ENCODE assay signal across 10 mouse cellular contexts in genomic region chr6:118838919-118839915, GRCm38 (mm10).
A peak's percentile ranks its signal among the peaks of the same experiment; 100 is the strongest.
DNase-seq lines count a peak whose midpoint lies in the region; ATAC-seq and TF ChIP-seq lines count a peak whose summit lies in the region.
"Had no signal": no experiment of that assay in that cellular context is flagged by ENCODE, and none has a peak within 500 bp of the region (broad histone marks: within the 10 kb centered on the region; RNA-seq: fewer than 3 reads in every experiment).

No protein-coding gene starts in this region.

- no peaks in the 10 kb centered on the region for H3K27me3 ChIP-seq in intestine, embryonic 14.5 days (replicated peaks; ENCODE audit: control insufficient read depth, insufficient read depth, low read length)
- no peaks in the 10 kb centered on the region for H3K27me3 ChIP-seq in stomach, postnatal 0 days (ENCODE audit: control insufficient read depth, insufficient read depth, low read length)
- H3K27me3 ChIP-seq in hindbrain, embryonic 10.5 days (ENCODE audit: insufficient read depth, poor library complexity, severe bottlenecking) = 0 out of 2 replicates have a peak, but pooled peaks cover 3% of the 10 kb centered on the region
- H3K27me3 ChIP-seq: neural tube, embryonic 12.5 days had no signal

- peak; percentile 81 for ATAC-seq in intestine, embryonic 14.5 days (replicated peaks; ENCODE audit: low FRiP score, low TSS enrichment, low read depth)
- peak; percentile 66; the same call in 1 of the 2 replicates for ATAC-seq in stomach, postnatal 0 days (ENCODE audit: low FRiP score, low TSS enrichment)

- 32% methylated on average over 14 of the region's 14 CpGs for WGBS in intestine, embryonic 14.5 days
- 33% methylated on average over 14 of the region's 14 CpGs for WGBS in stomach, postnatal 0 days
- WGBS in hindbrain, embryonic 10.5 days = 69% methylated on average over 14 of the region's 14 CpGs

- no peak overlapping the region for H3K27ac ChIP-seq in intestine, embryonic 14.5 days (ENCODE audit: low read depth)
- H3K27ac ChIP-seq in stomach, postnatal 0 days (replicated peaks) = peak overlapping the region; percentile 6; the same call in 1 of the 2 replicates
- no peak overlapping the region; the same call in 1 of the 2 replicates for H3K27ac ChIP-seq in hindbrain, embryonic 10.5 days
- H3K27ac ChIP-seq: left cerebral cortex, adult 2 months; neural tube, embryonic 12.5 days had no signal

- no peaks in the 10 kb centered on the region for H3K36me3 ChIP-seq in intestine, embryonic 14.5 days (ENCODE audit: control insufficient read depth, insufficient read depth, low read length)
- H3K36me3 ChIP-seq in stomach, postnatal 0 days (ENCODE audit: control insufficient read depth, insufficient read depth, low read length) = no peaks in the 10 kb centered on the region
- H3K36me3 ChIP-seq in hindbrain, embryonic 10.5 days = no peaks in the 10 kb centered on the region
- H3K36me3 ChIP-seq: neural tube, embryonic 12.5 days had no signal

- TF ChIP-seq EP300 in stomach, postnatal 0 days (optimal IDR thresholded peaks at IDR 0.05) = no peak

- peak; percentile 29 for TF ChIP-seq CTCF in stomach, postnatal 0 days (IDR thresholded peaks at IDR 0.05; ENCODE audit: low read depth)

- peak; percentile 71 for DNase-seq in right cerebral cortex, adult 18-20 months
- DNase-seq in right cerebral cortex, postnatal 4 days = no peak
- DNase-seq in intestine, embryonic 14.5 days (ENCODE audit: low spot score) = no peak
- peak; percentile 30 for DNase-seq in liver
- DNase-seq in stomach, postnatal 0 days (ENCODE audit: low spot score) = no peak
- DNase-seq in urinary bladder, postnatal 10 days (ENCODE audit: low spot score) = no peak
- DNase-seq in left cerebral cortex, adult 11 months (ENCODE audit: low spot score) = no peak
- no peak for DNase-seq in hindbrain, embryonic 10.5 days (ENCODE audit: low spot score)

- no peak overlapping the region for H3K9ac ChIP-seq in intestine, embryonic 14.5 days (ENCODE audit: low read length)
- H3K9ac ChIP-seq in stomach, postnatal 0 days (ENCODE audit: low read length) = no peak overlapping the region
- H3K9ac ChIP-seq: neural tube, embryonic 12.5 days had no signal

- H3K4me3 ChIP-seq in intestine, embryonic 14.5 days (ENCODE audit: low read depth, low read length) = no peak overlapping the region
- H3K4me3 ChIP-seq in stomach, postnatal 0 days (ENCODE audit: low read depth, low read length) = no peak overlapping the region
- no peak overlapping the region for H3K4me3 ChIP-seq in hindbrain, embryonic 10.5 days
- H3K4me3 ChIP-seq: left cerebral cortex, adult 2 months; neural tube, embryonic 12.5 days had no signal

- no peaks in the 10 kb centered on the region for H3K9me3 ChIP-seq in intestine, embryonic 14.5 days (ENCODE audit: control insufficient read depth, low read length)
- H3K9me3 ChIP-seq in stomach, postnatal 0 days (ENCODE audit: control insufficient read depth, low read length) = no peaks in the 10 kb centered on the region
- no peaks in the 10 kb centered on the region for H3K9me3 ChIP-seq in hindbrain, embryonic 10.5 days
- H3K9me3 ChIP-seq: neural tube, embryonic 12.5 days had no signal

- H3K4me2 ChIP-seq in intestine, embryonic 14.5 days (ENCODE audit: low read length) = peak overlapping the region; percentile 28; the same call in 1 of the 2 replicates
- H3K4me2 ChIP-seq in stomach, postnatal 0 days (replicated peaks; ENCODE audit: low read depth) = no peak overlapping the region
- H3K4me2 ChIP-seq: neural tube, embryonic 12.5 days had no signal

- H3K4me1 ChIP-seq in intestine, embryonic 14.5 days (replicated peaks; ENCODE audit: control insufficient read depth, insufficient read depth, low read length) = peaks cover 18% of the 10 kb centered on the region
- peaks cover 5% of the 10 kb centered on the region; the same call in 1 of the 2 replicates for H3K4me1 ChIP-seq in stomach, postnatal 0 days (replicated peaks; ENCODE audit: control insufficient read depth, insufficient read depth)
- H3K4me1 ChIP-seq in hindbrain, embryonic 10.5 days (replicated peaks) = peaks cover 33% of the 10 kb centered on the region

Comparison
In these comparisons a context has a peak if more than half of its experiments do, and no peak if none do; other contexts are left out.
1. DNase-seq: peak in right cerebral cortex, adult 18-20 months (single experiment) and liver (single experiment); none in right cerebral cortex, postnatal 4 days (single experiment), intestine, embryonic 14.5 days (single experiment), stomach, postnatal 0 days (single experiment), urinary bladder, postnatal 10 days (single experiment), left cerebral cortex, adult 11 months (single experiment) and hindbrain, embryonic 10.5 days (single experiment).